Mouse (Mus musculus) midbrain, postnatal 0 days (tissue): ENCODE measurements around the gene Capn9. TPM values are rescaled to one million over a fixed set of nuclear protein-coding genes. Genes with fewer than 3 reads are reported as not detected.

Source experiments
- ATAC-seq: fragments of 200-750 bp; cut with Nextera tagmentation; 2 replicates; pipeline ENCODE4 v1.8.0; 2017; ENCODE audit warnings: moderate number of reproducible peaks, mild to moderate bottlenecking, moderate TSS enrichment, moderate library complexity; ENCODE audit not compliant: low FRiP score
- DNase-seq: peaks from one replicate; pipeline ENCODE4 v3.0.0-alpha.2; 2015; ENCODE audit warnings: low spot score
- H3K27ac ChIP-seq: fragments of 300-500 bp; sonication (generic); 2 replicates; pipeline ENCODE4 v1.5.1; 2014; ENCODE audit warnings: low read depth, mild to moderate bottlenecking, low read length, mixed read lengths
- H3K27me3 ChIP-seq: fragments of 300-500 bp; sonication (generic); 2 replicates; pipeline ENCODE4 v1.6.1; 2014; ENCODE audit warnings: low read length, control low read depth, mixed read lengths; ENCODE audit not compliant: insufficient read depth
- H3K36me3 ChIP-seq: fragments of 300-500 bp; sonication (generic); 2 replicates; pipeline ENCODE4 v1.6.1; 2014; ENCODE audit warnings: low read length, control low read depth, mixed read lengths; ENCODE audit not compliant: insufficient read depth
- H3K4me1 ChIP-seq: fragments of 300-500 bp; sonication (generic); 2 replicates; pipeline ENCODE4 v1.6.1; 2014; ENCODE audit warnings: mild to moderate bottlenecking, control low read depth, antibody characterized with exemption, low read length, mixed read lengths; ENCODE audit not compliant: insufficient read depth
- H3K4me2 ChIP-seq: fragments of 300-500 bp; sonication (generic); 2 replicates; pipeline ENCODE4 v1.6.1; 2014; ENCODE audit warnings: low read depth, mild to moderate bottlenecking, low read length, mixed read lengths; ENCODE audit not compliant: poor library complexity, severe bottlenecking
- H3K4me3 ChIP-seq: fragments of 300-500 bp; sonication (generic); 2 replicates; pipeline ENCODE4 v1.5.1; 2014; ENCODE audit warnings: low read depth, mild to moderate bottlenecking, low read length, moderate library complexity
- H3K9ac ChIP-seq: fragments of 300-500 bp; sonication (generic); replicated peaks from 2 replicates; pipeline ENCODE4 v1.6.1; 2014; ENCODE audit warnings: mild to moderate bottlenecking, low read length, moderate library complexity, mixed read lengths; ENCODE audit not compliant: poor library complexity, severe bottlenecking
- H3K9me3 ChIP-seq: fragments of 300-500 bp; sonication (generic); 2 replicates; pipeline ENCODE4 v1.6.1; 2016; ENCODE audit warnings: low read length, control low read depth
- CTCF ChIP-seq: IDR thresholded peaks from 2 replicates; pipeline ENCODE4 v1.5.1; 2016; ENCODE audit warnings: antibody characterized with exemption, mild to moderate bottlenecking
- WGBS: fragments of 180-500 bp; shearing (Covaris S2); extraction: QIAGEN DNeasy Blood & Tissue Kit; methylation state at CpG from one replicate; pipeline ENCODE4 v1.1.7; 2014; 5-methylcytosine and 5-hydroxymethylcytosine counted together
- polyA plus RNA-seq: library from polyadenylated mRNA; unstranded; fragments of >200 nt; fragmentation: Nextera tagmentation; extraction: Ambion mirVana; gene quantifications from 2 replicates; pipeline ENCODE4 v1.2.1, GENCODE M21; 2015
- total RNA-seq: library from RNA; depleted of rRNA; stranded (reverse); fragments of >200 nt; gene quantifications from 2 replicates; pipeline ENCODE4 v1.2.3, GENCODE M21; 2014

Gene Capn9
- total and polyA plus RNA-seq, 2 experiments from 2014 or later, result 0.27 to 0.52 TPM

- H3K27me3 ChIP-seq, result 0 out of 2 replicates have a peak, but pooled peaks cover 3% of the 10 kb centered on the region
- ATAC-seq (no peak), DNase-seq (no peak)
- H3K36me3 ChIP-seq, result no peaks in the 10 kb centered on the region
- no peak overlapping the region for H3K4me2 ChIP-seq
- H3K9ac ChIP-seq, result no peak overlapping the region
- no peak for TF ChIP-seq CTCF
- no peaks in the 10 kb centered on the region for H3K4me1 ChIP-seq
- no peaks in the 10 kb centered on the region for H3K9me3 ChIP-seq
- no peak overlapping the region for H3K4me3 ChIP-seq
- H3K27ac ChIP-seq, result no peak overlapping the region
Observed at GRCm38 (mm10) chr8:124572430-124572775, 3.5 kb upstream of the Capn9 start.

- WGBS, result 60% methylated on average over 15 of the region's 15 CpGs
- Histone ChIP-seq H3K27ac (no peak overlapping the region), H3K4me1 (no peaks in the 10 kb centered on the region), H3K36me3 (no peaks in the 10 kb centered on the region), H3K9ac (no peak overlapping the region), H3K4me3 (no peak overlapping the region), H3K9me3 (no peaks in the 10 kb centered on the region), H3K4me2 (no peak overlapping the region), H3K27me3 (0 out of 2 replicates have a peak, but pooled peaks cover 3% of the 10 kb centered on the region)
- peak; percentile 90 for TF ChIP-seq CTCF
- ATAC-seq, result peak; percentile 42; the same call in 1 of the 2 replicates
- peak; percentile 94 for DNase-seq
Observed at GRCm38 (mm10) chr8:124573552-124574340, 2.2 kb upstream of the Capn9 start.

GRCm38 (mm10) chr8:124576751-124577150, 840 bp downstream of the Capn9 start:
- no peak for TF ChIP-seq CTCF
- Histone ChIP-seq H3K36me3 (no peaks in the 10 kb centered on the region), H3K9me3 (no peaks in the 10 kb centered on the region), H3K27ac (no peak overlapping the region), H3K27me3 (0 out of 2 replicates have a peak, but pooled peaks cover 3% of the 10 kb centered on the region), H3K4me3 (no peak overlapping the region), H3K9ac (no peak overlapping the region), H3K4me2 (no peak overlapping the region), H3K4me1 (no peaks in the 10 kb centered on the region)
- WGBS, result 91% methylated on average over 1 of the region's 1 CpGs
- ATAC-seq (no peak), DNase-seq (no peak)

GRCm38 (mm10) chr8:124585718-124586425, 10.0 kb downstream of the Capn9 start:
- Histone ChIP-seq H3K4me1 (no peaks in the 10 kb centered on the region), H3K36me3 (no peaks in the 10 kb centered on the region), H3K9ac (no peak overlapping the region), H3K9me3 (no peaks in the 10 kb centered on the region), H3K4me3 (no peak overlapping the region), H3K4me2 (no peak overlapping the region), H3K27me3 (no peaks in the 10 kb centered on the region), H3K27ac (no peak overlapping the region)
- no peak for TF ChIP-seq CTCF
- peak; percentile 61 for DNase-seq
- WGBS, result 45% methylated on average over 3 of the region's 3 CpGs
- peak; percentile 62; the same call in 1 of the 2 replicates for ATAC-seq

- Histone ChIP-seq H3K4me3 (no peak overlapping the region), H3K4me2 (no peak overlapping the region), H3K36me3 (no peaks in the 10 kb centered on the region), H3K27me3 (no peaks in the 10 kb centered on the region), H3K4me1 (no peaks in the 10 kb centered on the region), H3K9ac (no peak overlapping the region), H3K27ac (no peak overlapping the region), H3K9me3 (no peaks in the 10 kb centered on the region)
- ATAC-seq (no peak), DNase-seq (no peak)
- WGBS, result 93% methylated on average over 2 of the region's 2 CpGs
- no peak for TF ChIP-seq CTCF
Observed at GRCm38 (mm10) chr8:124586556-124586955, 10.6 kb downstream of the Capn9 start.

- no peaks in the 10 kb centered on the region for H3K9me3 ChIP-seq
- no peak overlapping the region for H3K4me3 ChIP-seq
- H3K27me3 ChIP-seq, result no peaks in the 10 kb centered on the region
- H3K9ac ChIP-seq, result no peak overlapping the region
- no peak for TF ChIP-seq CTCF
- DNase-seq (no peak), ATAC-seq (no peak)
- no peak overlapping the region for H3K4me2 ChIP-seq
- H3K4me1 ChIP-seq, result no peaks in the 10 kb centered on the region
- H3K36me3 ChIP-seq, result no peaks in the 10 kb centered on the region
- no peak overlapping the region for H3K27ac ChIP-seq
- 80% methylated on average over 4 of the region's 4 CpGs for WGBS
Observed at GRCm38 (mm10) chr8:124589393-124589792, 13.5 kb downstream of the Capn9 start.
